Mouse (Mus musculus) cortical plate, adult 2 months (tissue): ENCODE results near the gene Nars2.

Experiments
- CTCF ChIP-seq: fragments of 200-500 bp; IDR thresholded peaks from 2 replicates; pipeline ENCODE4 v1.5.1; 2011; ENCODE audit warnings: mild to moderate bottlenecking, control low read depth, low read length; ENCODE audit not compliant: insufficient read depth; ENCODE audit errors: extremely low read depth
- POLR2A ChIP-seq: fragments of 200-500 bp; IDR thresholded peaks from 2 replicates; pipeline ENCODE4 v1.6.1; 2011; ENCODE audit warnings: mild to moderate bottlenecking, low read length, control low read depth; ENCODE audit not compliant: insufficient read depth; ENCODE audit errors: extremely low read depth

DNA sequence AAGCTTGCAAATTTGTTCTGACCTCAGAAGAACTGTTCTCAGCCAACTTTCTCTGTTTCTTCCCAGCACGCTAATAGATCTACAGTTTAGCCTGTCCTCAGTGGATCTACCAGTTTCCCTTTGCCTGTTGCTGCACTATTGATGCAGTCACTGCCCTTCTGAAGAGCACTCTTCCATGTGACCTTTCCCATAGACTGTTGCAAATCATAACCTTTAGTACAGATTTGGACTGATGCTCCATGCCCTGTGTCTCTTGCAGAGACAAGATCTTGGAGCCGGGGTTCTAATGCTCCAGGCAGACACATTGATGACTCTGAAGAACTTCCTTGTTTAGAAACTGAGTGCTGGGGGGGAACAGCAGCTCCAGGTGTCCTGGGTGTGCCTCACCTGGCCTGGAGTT, 30.1 kb downstream of the Nars2 start:
- TF ChIP-seq POLR2A (no peak), CTCF (no peak)
